Mouse (Mus musculus) testis, postnatal 10 days (tissue): ENCODE data around the gene Per2.
A peak's percentile ranks its signal among the peaks of the same experiment; 100 is the strongest.

Experiments used
- DNase-seq: peaks from one replicate; pipeline ENCODE4 v3.0.0; 2021; ENCODE audit warnings: low spot score

The Per2 gene

GRCm38 (mm10) chr1:91381091-91381471 is 78.0 kb downstream of the Per2 start:
- DNase-seq: no peak

DNA sequence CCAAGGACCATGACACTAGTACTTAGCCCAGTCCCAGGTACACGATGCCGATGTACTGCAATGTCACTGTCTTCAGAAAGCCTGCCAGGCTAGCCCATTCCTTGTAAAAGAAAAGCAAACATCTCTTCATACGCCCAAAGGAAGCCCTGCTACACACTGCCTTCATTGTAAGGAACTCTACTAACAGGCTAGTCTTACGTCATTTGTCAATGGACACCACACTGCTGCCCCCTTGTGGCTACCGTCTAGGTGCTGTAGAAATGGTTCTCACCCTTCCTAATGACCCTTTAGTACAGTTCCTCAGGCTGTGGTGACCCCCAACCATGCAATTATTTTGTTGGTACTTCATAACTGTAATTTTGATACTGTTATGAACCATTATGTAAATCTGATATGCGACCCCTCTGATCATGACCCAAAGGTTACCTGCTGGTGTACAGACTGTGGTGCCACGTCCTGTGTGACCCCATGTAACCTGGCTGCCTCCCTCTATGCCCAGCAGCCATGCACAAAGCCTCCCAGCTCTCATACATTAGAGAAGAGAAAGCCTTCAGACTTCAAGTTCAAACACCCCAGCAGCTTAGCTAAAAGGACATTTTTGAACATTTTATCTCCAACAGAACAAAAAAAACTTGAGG is 78.6 kb downstream of the Per2 start:
- peak; percentile 90 for DNase-seq

DNA sequence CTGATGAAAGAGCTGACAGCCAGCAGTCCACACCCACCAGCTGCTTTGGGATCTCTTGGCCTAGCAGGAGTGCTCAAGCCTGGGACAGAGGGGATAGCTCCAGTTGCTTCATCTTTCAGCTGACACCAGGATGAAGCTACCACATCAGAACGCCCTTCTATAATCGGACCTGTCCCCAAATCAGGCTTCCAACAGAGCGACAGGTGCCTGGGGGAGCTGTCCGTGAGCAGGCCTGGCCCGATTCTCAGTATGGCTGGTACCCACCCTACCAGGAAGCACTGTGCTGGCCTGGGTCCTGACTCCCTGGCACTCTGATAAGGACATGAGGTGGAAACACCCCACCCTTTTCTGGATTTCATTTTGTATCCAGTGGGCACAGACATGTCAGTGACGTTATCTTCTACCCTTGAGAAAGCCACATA is 85.7 kb downstream of the Per2 start:
- no peak for DNase-seq

GRCm38 (mm10) chr1:91370055-91370454 is 89.1 kb downstream of the Per2 start:
- peak; percentile 71 for DNase-seq

DNA sequence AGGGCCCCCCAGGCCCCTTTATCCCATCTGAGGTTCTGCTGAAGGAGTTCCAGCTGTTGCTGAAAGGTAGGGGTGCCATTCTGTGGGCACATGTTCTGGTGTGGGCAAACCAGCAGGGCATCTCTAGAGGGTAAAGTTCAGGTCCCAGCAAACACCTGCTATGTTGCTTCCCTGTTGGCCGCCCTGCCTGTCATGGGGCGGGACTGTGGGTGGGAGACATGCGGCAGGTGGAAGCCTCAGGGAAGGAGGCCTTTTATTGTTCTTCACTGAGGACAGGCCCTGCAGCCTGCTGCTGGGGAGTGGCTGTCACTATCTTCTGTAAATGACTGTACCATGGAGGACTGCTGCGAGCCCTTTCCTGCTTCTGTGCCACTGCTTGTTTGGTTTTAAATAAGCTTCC is 89.7 kb downstream of the Per2 start:
- no peak for DNase-seq

- no peak for DNase-seq
These were observed 91.8 kb downstream of the Per2 start for GRCm38 (mm10) chr1:91367295-91367694.

DNA sequence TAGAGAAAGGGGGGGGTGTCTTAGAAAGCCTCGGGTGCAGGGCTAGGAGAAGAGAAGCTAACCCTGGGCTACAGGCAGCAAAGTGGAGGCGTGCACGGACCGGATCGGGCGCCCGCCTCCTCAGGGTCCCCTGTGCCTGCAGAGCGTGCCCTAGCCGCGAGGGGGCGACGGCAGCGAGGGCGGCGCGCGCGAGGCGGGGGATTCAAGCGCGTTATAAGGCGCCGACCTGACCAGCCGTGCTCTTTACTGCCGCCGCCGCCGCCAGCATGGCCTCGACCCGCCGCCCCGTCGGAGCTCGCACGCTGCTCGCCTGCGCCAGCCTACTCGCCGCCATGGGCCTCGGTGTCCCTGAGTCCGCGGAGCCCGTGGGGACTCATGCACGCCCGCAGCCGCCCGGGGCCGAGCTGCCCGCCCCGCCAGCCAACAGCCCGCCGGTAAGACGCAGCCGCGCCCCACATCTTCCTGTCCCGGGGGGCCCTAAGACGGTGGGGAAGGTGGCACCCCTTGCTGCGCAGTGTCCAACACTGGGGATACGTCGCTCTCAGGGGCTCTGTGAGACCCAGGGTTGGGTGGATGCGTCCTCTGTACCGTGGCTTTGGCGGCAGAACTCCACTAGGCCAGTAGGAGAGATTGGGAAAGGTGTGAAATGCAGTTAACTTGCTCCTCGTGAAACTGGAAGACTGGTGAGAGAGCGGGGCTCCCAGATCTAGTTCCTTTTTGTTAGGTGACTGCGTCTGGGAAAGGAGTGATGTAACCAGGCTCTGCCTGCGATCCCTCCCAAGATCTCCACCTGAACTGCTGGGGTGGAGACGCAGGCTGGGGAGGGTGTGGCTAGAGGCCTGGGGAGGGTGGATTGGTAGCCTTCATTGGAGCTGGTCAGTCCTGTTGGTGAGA is 92.7 kb downstream of the Per2 start, which contains the start of gene Erfe:
Gene Erfe, plus strand, starts transcription at position 216 of the 894 bp plus-strand sequence.
- peak; percentile 85 for DNase-seq
